Mouse (Mus musculus) testis, postnatal 14 days (tissue): ENCODE results near the gene Sft2d1.
A peak's percentile ranks its signal among the peaks of the same experiment; 100 is the strongest.
"Not testable (repeated sequence)": the region's sequence is repeated elsewhere in the genome, so short reads cannot be mapped to it uniquely, and the experiment has no call there.

Experiments
- DNase-seq: peaks from one replicate; pipeline ENCODE4 v3.0.0; 2021; ENCODE audit warnings: low spot score

Sft2d1 gene

DNA sequence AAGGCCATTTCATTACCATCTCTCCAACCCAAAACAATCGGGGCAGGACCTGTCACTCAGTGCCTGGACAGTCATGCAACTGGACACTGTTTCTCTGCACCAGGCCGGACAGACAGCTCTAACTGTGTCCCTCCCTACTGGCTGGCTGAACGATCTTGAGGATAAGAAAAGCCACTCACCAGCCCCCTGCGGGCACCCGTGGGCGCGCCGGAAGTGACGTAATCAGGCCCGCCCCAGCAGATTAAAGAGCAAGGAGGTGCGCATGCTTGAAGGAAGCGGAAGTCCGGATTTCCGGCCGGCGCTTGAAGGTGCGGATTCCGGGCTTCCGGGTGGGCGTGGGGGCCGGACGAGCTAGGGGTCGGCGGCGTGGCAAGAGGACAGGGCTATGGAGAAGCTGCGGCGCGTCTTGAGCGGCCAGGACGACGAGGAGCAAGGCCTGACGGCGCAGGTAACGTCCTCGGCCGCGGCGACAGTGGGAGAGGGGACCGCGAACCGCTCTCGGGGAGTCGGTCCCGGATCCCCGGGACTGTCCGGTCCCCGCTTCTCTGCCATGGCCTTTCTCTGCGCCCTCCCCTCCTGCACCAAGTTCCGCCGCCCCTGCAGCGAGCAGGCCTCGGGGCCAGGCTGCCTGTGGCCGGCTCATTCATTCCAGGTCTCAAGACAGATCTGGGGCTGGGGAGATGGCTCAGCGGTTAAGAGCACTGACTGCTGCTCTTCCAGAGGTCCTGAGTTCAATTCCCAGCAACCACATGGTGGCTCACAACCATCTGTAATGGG, at the start of gene Sft2d1:
Gene Sft2d1 (plus strand): TSS at position 265 of the 777 bp plus-strand sequence.
- DNase-seq: peak; percentile 96

GRCm38 (mm10) chr17:8264638-8265037, 46.3 kb upstream of the Sft2d1 start:
- not testable (repeated sequence) for DNase-seq

DNA sequence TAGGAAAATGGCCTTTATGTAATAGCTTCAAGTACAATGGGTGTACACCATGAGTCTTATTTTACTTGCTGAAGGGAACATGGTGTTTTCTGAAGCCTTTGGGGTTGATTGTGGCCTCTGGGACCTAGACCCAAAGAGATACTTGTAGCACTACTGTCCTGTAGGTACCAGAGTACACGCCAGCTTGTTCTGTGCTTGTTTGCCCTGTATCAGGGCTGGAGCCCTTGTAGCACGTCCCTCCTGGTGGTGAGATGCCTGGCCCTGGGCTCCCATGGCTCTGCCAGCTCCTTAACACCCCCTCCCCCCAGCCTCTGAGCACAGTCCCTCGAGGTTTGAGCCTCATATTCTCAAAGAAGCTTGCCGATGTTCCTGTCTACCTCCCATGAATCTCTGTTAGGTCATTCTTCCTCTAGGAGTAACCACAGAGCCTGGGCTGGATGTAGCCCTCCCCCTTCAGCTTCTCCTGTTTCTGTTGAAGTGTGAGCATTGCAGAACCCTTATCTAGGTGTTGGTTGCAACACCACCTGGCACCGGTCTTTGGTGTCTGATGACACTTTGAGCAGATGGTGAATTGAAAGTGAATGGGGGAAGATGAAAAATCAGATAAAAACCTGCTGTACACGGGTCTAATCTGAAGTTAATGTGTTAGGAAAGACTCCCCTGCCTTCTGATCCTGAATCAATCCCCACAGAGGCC, 38.7 kb upstream of the Sft2d1 start:
- no peak for DNase-seq

- no peak for DNase-seq
Observed at GRCm38 (mm10) chr17:8272951-8273350, 38.0 kb upstream of the Sft2d1 start.

- DNase-seq: no peak
Observed at GRCm38 (mm10) chr17:8276071-8276470, 34.8 kb upstream of the Sft2d1 start.

- no peak for DNase-seq
Observed at GRCm38 (mm10) chr17:8276680-8277079, 34.2 kb upstream of the Sft2d1 start.

DNA sequence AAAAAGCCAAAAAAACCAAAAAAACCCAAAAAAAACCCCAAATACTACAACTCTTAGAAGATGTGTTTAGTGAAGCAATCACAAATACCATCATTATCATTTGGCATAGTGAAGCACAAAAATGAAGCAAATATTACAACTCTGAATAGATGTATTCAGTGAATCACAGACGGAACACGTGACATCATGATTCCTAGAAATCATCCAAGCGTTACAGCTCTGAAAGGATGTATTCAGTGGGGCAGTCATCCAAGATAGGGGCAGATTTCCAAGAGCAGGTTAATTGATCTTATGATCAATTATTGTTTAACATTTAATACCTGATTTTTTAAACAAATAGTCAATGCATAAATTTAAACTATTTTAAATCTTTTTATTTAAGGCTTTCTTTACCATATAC, 33.6 kb upstream of the Sft2d1 start:
- DNase-seq: no peak

- DNase-seq: no peak
Observed at GRCm38 (mm10) chr17:8278356-8278755, 32.5 kb upstream of the Sft2d1 start.

GRCm38 (mm10) chr17:8282821-8283525, 27.9 kb upstream of the Sft2d1 start, which contains the start of gene Mpc1:
Gene Mpc1, plus strand, starts transcription at chr17:8282904.
- peak; percentile 70 for DNase-seq

DNA sequence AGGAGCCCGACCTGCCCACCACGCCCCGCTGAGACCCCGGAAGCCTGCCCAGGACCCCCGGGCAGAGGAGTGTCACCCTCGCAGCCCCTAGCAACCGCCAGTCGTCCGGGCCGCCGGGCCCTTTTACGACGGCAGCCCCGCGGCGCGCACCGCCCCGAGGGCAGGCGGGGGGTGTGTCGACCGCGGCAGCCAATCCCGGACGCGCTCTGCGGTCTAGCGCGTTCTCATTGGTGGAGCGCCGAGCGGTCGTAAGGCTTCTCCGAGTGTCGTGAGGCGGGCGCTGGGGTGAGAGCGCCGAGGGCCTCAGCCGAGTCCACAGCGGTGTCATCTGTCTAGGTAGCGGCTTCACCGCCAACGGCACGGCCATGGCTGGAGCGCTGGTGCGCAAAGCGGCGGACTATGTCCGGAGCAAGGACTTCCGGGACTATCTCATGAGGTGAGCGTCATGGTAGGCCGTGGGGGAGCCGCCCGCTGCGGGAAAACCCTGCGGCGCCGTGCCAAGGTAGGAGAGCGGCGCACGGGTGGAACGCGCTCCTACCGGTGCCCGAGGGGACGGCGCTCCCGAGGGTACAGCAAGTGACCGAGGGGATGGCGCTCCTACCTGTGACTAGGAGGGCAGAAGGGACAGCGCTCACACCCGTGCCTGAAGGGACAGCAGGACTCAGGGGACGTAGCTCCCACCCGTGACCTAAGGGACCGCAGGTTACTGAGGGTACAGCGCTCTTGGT, 27.2 kb upstream of the Sft2d1 start:
- DNase-seq: peak; percentile 97

DNA sequence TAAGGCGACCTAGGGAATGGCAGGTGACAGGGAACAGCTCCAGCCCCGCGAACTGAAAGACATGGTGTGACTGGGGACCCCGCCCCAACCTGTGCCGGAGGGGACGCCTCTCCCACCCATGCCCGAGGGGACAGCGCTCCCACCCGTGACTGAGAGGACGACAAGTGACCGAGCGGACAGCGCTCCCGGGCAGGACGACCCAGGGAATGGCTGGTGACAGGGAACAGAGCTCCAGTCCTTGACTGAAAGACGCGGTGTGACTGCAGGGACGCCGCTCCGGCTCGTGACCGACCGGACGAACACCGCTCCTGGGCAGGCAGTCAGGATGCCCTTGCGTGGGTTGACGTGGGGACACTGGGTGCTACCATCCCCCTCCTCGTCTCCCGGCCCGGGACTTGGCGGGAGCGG, 26.6 kb upstream of the Sft2d1 start:
- peak; percentile 54 for DNase-seq

GRCm38 (mm10) chr17:8285056-8285455, 25.8 kb upstream of the Sft2d1 start:
- no peak for DNase-seq

GRCm38 (mm10) chr17:8286987-8287386, 23.9 kb upstream of the Sft2d1 start:
- no peak for DNase-seq

DNA sequence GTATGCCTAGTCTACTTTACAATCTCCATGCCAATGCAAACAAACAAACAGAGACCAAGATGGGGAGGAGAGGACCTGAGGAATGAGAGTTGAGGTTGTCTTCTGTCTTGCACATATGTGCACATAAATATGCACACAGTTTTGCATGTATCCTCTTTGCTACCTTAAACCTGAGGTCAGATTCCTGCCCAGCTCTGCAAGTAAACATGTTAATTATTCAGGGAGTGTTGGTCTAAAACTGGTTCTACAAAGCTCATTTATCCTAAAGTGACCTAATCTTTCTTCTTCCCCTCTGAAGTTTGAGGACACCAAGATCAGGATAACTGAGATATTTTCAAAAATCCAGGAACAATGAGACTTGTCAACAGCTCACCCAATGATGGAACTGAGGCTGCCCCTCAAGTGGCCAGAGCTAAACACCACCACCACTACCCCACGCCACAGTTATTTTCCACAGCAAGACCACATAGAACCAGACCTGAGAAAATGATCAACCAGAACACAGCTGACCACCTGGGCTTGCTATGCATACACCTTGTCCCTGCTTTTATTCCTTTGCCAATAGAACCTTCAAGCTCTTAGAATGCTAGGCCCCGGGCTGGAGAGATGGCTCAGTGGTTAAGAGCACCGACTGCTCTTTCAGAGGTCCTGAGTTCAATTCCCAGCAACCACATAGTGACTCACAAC, 20.8 kb upstream of the Sft2d1 start:
- no peak for DNase-seq

DNA sequence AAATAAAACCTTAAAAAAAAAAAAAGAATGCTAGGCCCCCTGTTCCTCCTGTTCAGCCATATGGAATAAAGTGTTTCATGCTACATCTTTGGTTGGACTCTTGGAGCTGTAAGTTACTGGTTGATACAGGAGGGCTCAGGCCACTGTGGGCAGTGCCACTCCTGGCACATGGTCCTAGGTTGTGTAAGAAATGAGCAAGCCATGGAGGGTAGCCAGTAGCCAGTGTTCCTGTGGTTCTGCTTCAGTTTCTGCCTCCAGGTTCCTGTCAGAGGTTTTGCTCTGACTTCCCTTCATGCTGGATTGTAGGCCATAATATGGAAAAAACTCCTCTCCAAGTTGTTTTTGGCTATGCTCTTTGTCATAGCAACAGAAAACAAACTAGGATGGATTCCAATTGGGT, 20.2 kb upstream of the Sft2d1 start:
- DNase-seq: no peak

GRCm38 (mm10) chr17:8295825-8296224, 15.1 kb upstream of the Sft2d1 start:
- DNase-seq: no peak

- no peak for DNase-seq
Observed at GRCm38 (mm10) chr17:8296313-8296844, 14.5 kb upstream of the Sft2d1 start.

DNA sequence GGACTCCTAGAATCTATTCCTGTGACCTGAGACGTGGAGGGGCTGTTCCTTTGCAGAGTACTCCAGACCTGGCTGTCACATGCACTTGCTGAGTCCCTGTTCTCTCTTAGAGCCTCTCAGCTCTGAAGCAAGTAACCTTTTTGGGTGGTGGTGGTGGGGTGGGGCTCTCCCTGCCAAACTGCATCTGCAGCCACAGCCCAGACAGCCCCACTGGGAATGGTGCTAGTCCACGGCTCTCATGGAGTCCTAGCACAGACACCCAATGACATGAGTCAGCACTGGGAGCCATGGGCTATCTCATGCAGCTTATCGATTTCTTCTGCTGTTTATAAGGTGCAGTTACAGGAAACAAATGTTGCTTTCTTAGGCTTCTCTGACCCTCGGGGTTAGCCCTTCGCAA, 13.2 kb upstream of the Sft2d1 start:
- DNase-seq: no peak

- no peak for DNase-seq
Observed at GRCm38 (mm10) chr17:8298281-8298680, 12.6 kb upstream of the Sft2d1 start.

DNA sequence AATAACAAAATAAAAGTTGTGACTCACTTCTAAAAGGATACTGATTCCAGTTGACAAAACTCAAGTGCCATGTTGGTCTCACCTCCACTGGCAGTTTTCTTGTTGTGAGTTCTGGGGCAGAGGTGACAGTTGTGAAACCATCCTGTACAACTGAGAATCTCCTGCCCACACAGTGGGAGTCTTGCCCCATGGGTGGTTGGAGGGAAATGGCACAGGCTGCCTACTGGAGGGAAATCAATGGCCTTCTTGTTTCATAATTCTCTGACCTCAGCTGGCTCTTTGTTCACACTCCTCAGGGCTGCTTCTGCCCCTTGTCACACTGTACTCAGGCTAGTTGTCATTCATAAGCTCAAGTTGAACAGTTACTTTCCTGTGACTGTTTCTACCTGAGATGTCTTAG, 11.4 kb upstream of the Sft2d1 start:
- DNase-seq: no peak

- no peak for DNase-seq
Observed at GRCm38 (mm10) chr17:8301515-8301914, 9.4 kb upstream of the Sft2d1 start.
